ENCODE assay signal across 8 mouse cellular contexts in the genomic region with DNA sequence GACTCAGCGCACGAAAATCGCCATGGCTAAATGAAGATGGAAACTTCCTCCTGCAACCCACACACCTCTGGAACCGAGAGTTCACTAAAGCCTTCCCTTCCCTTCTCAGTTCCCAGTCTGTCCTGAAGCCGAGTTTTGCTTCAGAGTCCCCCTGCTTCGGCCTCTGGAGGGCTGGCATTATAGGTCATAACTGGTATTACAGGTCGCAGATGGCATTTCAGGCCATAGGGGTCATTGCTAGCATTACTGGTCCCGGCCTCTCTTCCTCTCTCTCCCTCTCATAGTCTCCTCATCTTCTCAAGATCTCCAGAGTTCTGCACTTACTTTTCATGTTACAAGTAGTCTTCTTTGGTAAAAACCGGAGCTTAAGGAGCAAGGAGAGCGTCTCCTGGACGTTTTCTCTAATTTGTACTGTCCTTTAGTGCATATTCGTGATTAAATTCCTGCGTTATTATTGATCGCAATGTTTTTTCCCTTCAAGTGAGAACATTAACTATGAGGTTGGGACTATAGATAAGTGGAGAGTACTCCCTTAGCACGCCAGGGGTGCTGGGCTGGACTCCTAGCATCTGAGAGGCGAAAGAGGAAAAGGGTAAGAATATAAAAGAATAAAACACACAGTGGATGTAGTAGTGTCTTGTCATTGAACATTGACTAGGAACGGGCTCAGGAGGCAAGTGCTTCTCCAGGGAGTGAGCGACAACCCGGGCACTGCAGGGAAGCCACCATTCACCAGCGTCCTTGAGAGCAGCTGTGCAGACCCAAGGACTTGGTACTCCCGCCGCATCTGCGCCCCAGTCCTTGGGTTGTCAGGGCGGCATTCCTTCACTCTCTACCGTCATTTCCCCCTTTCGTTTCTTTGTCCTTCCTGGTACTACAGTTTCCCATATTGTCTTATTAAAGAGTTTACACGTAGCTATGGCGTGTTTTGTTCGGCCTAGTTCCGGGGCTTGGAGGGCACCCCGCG. TPM values are rescaled to one million over a fixed set of nuclear protein-coding genes. Genes with fewer than 3 reads are reported as not detected.
DNase-seq lines count a peak whose midpoint lies in the region; ATAC-seq and TF ChIP-seq lines count a peak whose summit lies in the region.

No protein-coding gene starts in this region.

- no peak for TF ChIP-seq CTCF in midbrain, postnatal 0 days (IDR thresholded peaks at IDR 0.05)

- H3K27me3 ChIP-seq in erythroblast, embryonic 14.5 days (ENCODE audit: control insufficient read depth) = peaks cover 31% of the 10 kb centered on the region
- H3K27me3 ChIP-seq in limb, embryonic 12.5 days = peaks cover 4% of the 10 kb centered on the region; the same call in 1 of the 2 replicates
- H3K27me3 ChIP-seq in midbrain, postnatal 0 days (ENCODE audit: insufficient read depth, low read length) = no peaks in the 10 kb centered on the region

- peak overlapping the region; percentile 74 for H3K4me3 ChIP-seq in erythroblast, embryonic 14.5 days (replicated peaks)
- peak overlapping the region; percentile 85 for H3K4me3 ChIP-seq in limb, embryonic 12.5 days (replicated peaks)
- H3K4me3 ChIP-seq in midbrain, postnatal 0 days (ENCODE audit: low read depth, low read length) = peak overlapping the region; percentile 89

- H3K9me3 ChIP-seq in erythroblast, embryonic 14.5 days (ENCODE audit: control insufficient read depth, low read length) = no peaks in the 10 kb centered on the region
- H3K9me3 ChIP-seq in limb, embryonic 12.5 days = no peaks in the 10 kb centered on the region
- H3K9me3 ChIP-seq in midbrain, postnatal 0 days (ENCODE audit: low read length) = no peaks in the 10 kb centered on the region

- ATAC-seq in erythroblast, adult 5-6 weeks (replicated peaks; ENCODE audit: low FRiP score, poor library complexity, severe bottlenecking) = no peak
- peak; percentile 73 for ATAC-seq in limb, embryonic 12.5 days (ENCODE audit: insufficient number of reproducible peaks, insufficient read depth, low FRiP score, low TSS enrichment, low read depth)
- ATAC-seq in midbrain, postnatal 0 days (ENCODE audit: low FRiP score) = peak; percentile 73
- no peak for ATAC-seq in erythroid progenitor cell, adult 5-6 weeks (replicated peaks; ENCODE audit: low FRiP score, poor library complexity, severe bottlenecking)

- 13% methylated on average over 32 of the region's 32 CpGs for WGBS in limb, embryonic 12.5 days
- WGBS in midbrain, postnatal 0 days = 13% methylated on average over 32 of the region's 32 CpGs

- peak overlapping the region; percentile 85 for H3K27ac ChIP-seq in limb, embryonic 12.5 days
- H3K27ac ChIP-seq in midbrain, postnatal 0 days (ENCODE audit: low read depth, low read length) = peak overlapping the region; percentile 82

- no peaks in the 10 kb centered on the region for H3K36me3 ChIP-seq in erythroblast, embryonic 14.5 days (ENCODE audit: control insufficient read depth)
- peaks cover 7% of the 10 kb centered on the region; the same call in 1 of the 2 replicates for H3K36me3 ChIP-seq in limb, embryonic 12.5 days
- H3K36me3 ChIP-seq in midbrain, postnatal 0 days (ENCODE audit: insufficient read depth, low read length) = no peaks in the 10 kb centered on the region

- H3K4me1 ChIP-seq in erythroblast, embryonic 14.5 days (ENCODE audit: control insufficient read depth) = peaks cover 26% of the 10 kb centered on the region
- H3K4me1 ChIP-seq in limb, embryonic 12.5 days (replicated peaks) = peaks cover 19% of the 10 kb centered on the region
- no peaks in the 10 kb centered on the region; the same call in 1 of the 2 replicates for H3K4me1 ChIP-seq in midbrain, postnatal 0 days (ENCODE audit: insufficient read depth, low read length)

- peak overlapping the region; percentile 68 for H3K4me2 ChIP-seq in limb, embryonic 12.5 days
- peak overlapping the region; percentile 83 for H3K4me2 ChIP-seq in midbrain, postnatal 0 days (ENCODE audit: low read depth, low read length, poor library complexity, severe bottlenecking)

- H3K9ac ChIP-seq in limb, embryonic 12.5 days (replicated peaks) = peak overlapping the region; percentile 87
- H3K9ac ChIP-seq in midbrain, postnatal 0 days (replicated peaks; ENCODE audit: low read length, poor library complexity, severe bottlenecking) = peak overlapping the region; percentile 74

- DNase-seq in 416B (ENCODE audit: low read depth) = peak; percentile 61
- peak; percentile 57 for DNase-seq in brain, adult 2 months (ENCODE audit: low read depth, low spot score)
- DNase-seq in heart, postnatal 4 days = peak; percentile 35
- DNase-seq in midbrain, postnatal 0 days (ENCODE audit: low spot score) = peak; percentile 42

RNA-seq across cellular contexts. Expression of gene Ano6, which starts 0.8 kb away (rescaled TPM):
- polyA plus RNA-seq in erythroblast, embryonic 14.5 days (2012) = 0.05 and 0.32 TPM in 2 replicates
- total RNA-seq in erythroblast, adult 5-6 weeks (2015; ENCODE audit: low replicate concordance) = 9.6 and 16.7 TPM in 2 replicates
- 20.5 and 25.9 TPM in 2 replicates for total RNA-seq in erythroblast, adult 5-6 weeks (2017; ENCODE audit: low replicate concordance)
- total RNA-seq in heart, postnatal 4 days (2021) = 10 to 100 TPM; 43.2 to 46.6 TPM
- polyA plus RNA-seq in limb, embryonic 12.5 days (2016; fragmentation: Nextera tagmentation; extraction: Ambion mirVana) = 47.3 and 51.6 TPM in 2 replicates
- 35.0 and 36.3 TPM in 2 replicates for total RNA-seq in midbrain, postnatal 0 days (2014; rRNA removed)
- polyA plus RNA-seq in midbrain, postnatal 0 days (2015; fragmentation: Nextera tagmentation; extraction: Ambion mirVana) = 19.0 and 19.9 TPM in 2 replicates
- 23.1 and 28.1 TPM in 2 replicates for total RNA-seq in erythroid progenitor cell, adult 5-6 weeks (2015; ENCODE audit: low replicate concordance)
- total RNA-seq in erythroid progenitor cell, adult 5-6 weeks (2017; ENCODE audit: low replicate concordance) = 9.4 and 9.5 TPM in 2 replicates

Comparison
In these comparisons a context has a peak if more than half of its experiments do, and no peak if none do; other contexts are left out.
1. ATAC-seq: peak in limb, embryonic 12.5 days (single experiment) and midbrain, postnatal 0 days (single experiment); none in erythroblast, adult 5-6 weeks (single experiment) and erythroid progenitor cell, adult 5-6 weeks (single experiment).
2. Peak in every context shown above with its lines, with median percentiles within 50 percentile points of each other: H3K4me3 ChIP-seq and DNase-seq.